Mouse (Mus musculus) small intestine, adult 2 months (tissue): Measurements from ENCODE around the gene Slc9a9.

Experiments
- CTCF ChIP-seq: fragments of 200-500 bp; IDR thresholded peaks from 2 replicates; pipeline ENCODE4 v1.5.1; 2012; ENCODE audit warnings: low read depth, mild to moderate bottlenecking, control low read depth, inconsistent platforms, low read length, moderate library complexity, mixed read lengths; ENCODE audit not compliant: insufficient replicate concordance, insufficient read length; ENCODE audit errors: extremely low read depth
- POLR2A ChIP-seq: fragments of 200-500 bp; IDR thresholded peaks from 2 replicates; pipeline ENCODE4 v1.6.1; 2012; ENCODE audit warnings: low read depth, mild to moderate bottlenecking, control low read depth, inconsistent platforms, low read length, moderate library complexity

DNA sequence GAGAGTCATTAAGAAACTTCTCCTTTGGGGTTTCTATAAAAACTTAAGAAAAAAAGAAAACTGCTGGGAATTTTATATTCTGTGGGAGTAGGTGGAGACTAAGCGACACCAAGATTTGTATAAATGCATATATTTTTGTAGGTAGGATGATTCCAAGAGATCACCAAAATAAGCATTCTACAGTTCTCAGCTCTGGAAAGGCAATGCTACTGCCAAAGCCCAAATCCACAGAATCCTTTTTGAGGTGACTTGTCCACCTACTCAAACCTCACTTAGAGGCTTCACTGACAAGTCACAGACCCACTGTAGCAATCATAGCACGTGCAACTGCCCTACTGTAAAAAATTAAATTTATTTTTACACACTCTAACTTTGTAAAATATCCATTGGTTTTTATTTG is 303.0 kb downstream of the Slc9a9 start:
- TF ChIP-seq CTCF (no peak), POLR2A (no peak)
